Mouse (Mus musculus) E14TG2a.4 (cell line): ENCODE data around the gene Trim3.

ENCODE experiments used
- H3K27me3 ChIP-seq: 2 replicates; pipeline ENCODE4 v1.6.1; 2014; ENCODE audit warnings: low read length, control low read depth; ENCODE audit not compliant: insufficient read depth
- H3K36me3 ChIP-seq: 2 replicates; pipeline ENCODE4 v1.6.1; 2014; ENCODE audit warnings: low read length, control low read depth; ENCODE audit not compliant: insufficient read depth
- H3K4me1 ChIP-seq: replicated peaks from 2 replicates; pipeline ENCODE4 v1.6.1; 2014; ENCODE audit warnings: low read depth, low read length, control low read depth
- H3K4me3 ChIP-seq: replicated peaks from 2 replicates; pipeline ENCODE4 v1.5.1; 2014; ENCODE audit warnings: mild to moderate bottlenecking, low read length
- H3K9me3 ChIP-seq: 2 replicates; pipeline ENCODE4 v1.6.1; 2014; ENCODE audit warnings: low read length, control low read depth
- CTCF ChIP-seq: conservative IDR thresholded peaks from 2 replicates; pipeline ENCODE4 v1.5.1; 2014; ENCODE audit warnings: low read length
- NANOG ChIP-seq: IDR thresholded peaks from 2 replicates; pipeline ENCODE4 v1.6.1; 2014; ENCODE audit warnings: borderline replicate concordance, low read length, mixed read lengths
- POU5F1 ChIP-seq: IDR thresholded peaks from 2 replicates; pipeline ENCODE4 v1.6.1; 2014; ENCODE audit warnings: low read length, borderline replicate concordance

The Trim3 gene

DNA sequence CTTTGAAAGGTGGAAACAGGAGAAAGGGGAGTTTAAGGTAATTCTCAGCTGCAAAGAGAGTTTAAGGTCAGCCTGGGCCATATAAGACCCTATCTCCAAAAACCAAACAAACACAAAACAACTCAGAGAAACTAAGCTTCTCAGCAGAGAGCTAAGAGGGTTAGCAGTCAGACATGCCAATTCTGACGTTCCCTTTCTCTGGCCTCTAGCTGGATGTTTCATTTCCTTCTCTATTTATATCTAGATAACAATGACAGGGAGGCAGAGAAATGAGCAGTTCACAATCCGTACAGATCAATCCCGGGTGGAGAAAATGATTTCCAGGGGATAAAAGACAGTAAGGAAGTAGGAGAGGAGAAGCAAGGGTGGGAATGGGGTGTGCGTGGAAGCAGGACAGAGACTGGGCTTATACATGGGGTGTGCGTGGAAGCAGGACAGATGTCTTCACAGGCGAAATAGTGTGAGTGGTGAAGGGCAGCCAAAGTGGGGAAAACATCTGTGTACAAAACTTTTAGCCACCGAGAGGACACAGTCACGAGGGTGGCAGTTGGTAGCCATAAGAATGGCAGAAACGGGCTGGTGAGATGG is 45.0 kb downstream of the Trim3 start:
- Histone ChIP-seq H3K27me3 (peaks cover 9% of the 10 kb centered on the region), H3K9me3 (no peaks in the 10 kb centered on the region), H3K36me3 (no peaks in the 10 kb centered on the region), H3K4me1 (peaks cover 16% of the 10 kb centered on the region), H3K4me3 (no peak overlapping the region)
- no peak for TF ChIP-seq CTCF
- TF ChIP-seq POU5F1 = no peak
- no peak for TF ChIP-seq NANOG

DNA sequence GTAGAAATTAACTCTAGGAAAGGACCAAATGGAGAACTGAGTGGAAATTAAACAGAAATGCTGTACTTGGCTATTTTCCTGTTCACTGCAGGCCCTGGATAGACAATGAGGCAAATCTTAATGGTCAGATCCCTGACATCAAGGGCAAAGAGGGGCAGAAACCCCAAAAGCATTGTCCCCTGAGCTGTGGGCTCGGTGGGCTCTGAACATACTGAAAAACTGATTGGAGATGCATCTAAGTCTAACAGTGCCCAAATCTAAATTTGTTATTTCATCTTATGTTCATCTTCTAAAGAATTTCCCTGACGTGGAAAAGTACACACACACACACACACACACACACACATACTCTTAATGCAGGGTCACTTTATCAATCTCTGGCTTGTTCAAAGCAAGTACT is 51.4 kb downstream of the Trim3 start:
- H3K27me3 ChIP-seq = peaks cover 23% of the 10 kb centered on the region; the same call in 1 of the 2 replicates
- peaks cover 10% of the 10 kb centered on the region for H3K4me1 ChIP-seq
- no peaks in the 10 kb centered on the region for H3K9me3 ChIP-seq
- no peak for TF ChIP-seq POU5F1
- no peak for TF ChIP-seq NANOG
- TF ChIP-seq CTCF = no peak
- H3K4me3 ChIP-seq = peak overlapping the region; percentile 88; the same call in 1 of the 2 replicates
- H3K36me3 ChIP-seq = no peaks in the 10 kb centered on the region

GRCm38 (mm10) chr7:105581094-105581703 is 52.2 kb downstream of the Trim3 start, which contains the start of gene Apbb1:
TSS of gene Apbb1 (minus strand) at chr7:105581653.
- Histone ChIP-seq H3K4me1 (peaks cover 10% of the 10 kb centered on the region), H3K4me3 (peak within 1 kb of the TSS; percentile 88), H3K9me3 (no peaks in the 10 kb centered on the region), H3K36me3 (no peaks in the 10 kb centered on the region), H3K27me3 (peaks cover 26% of the 10 kb centered on the region; the same call in 1 of the 2 replicates)
- TF ChIP-seq NANOG (no peak), CTCF (no peak), POU5F1 (no peak)

DNA sequence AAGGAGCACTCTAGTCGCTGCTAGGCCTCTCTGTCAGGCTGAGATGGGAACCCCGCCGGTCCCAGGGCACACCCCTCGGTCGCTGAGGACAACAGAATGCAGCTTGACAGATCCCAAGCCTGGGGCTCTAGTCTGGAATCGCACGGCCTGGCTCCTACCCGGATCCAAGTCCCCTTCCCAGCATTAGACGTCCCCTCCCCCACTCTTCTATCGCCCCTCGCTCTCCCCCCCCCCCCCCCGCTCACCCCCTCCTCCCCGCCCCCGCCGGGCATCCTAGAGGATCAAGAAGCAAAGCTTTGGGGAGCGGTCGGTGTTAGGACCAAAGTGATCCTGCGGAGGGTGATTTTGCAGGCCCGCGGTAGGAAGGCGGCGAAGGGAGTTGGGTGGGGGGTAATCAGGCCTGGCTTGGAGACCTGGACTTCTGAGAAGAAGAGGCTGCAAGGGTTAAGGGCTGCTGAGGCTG is 52.7 kb downstream of the Trim3 start:
- TF ChIP-seq NANOG = no peak
- no peak for TF ChIP-seq CTCF
- TF ChIP-seq POU5F1 = no peak
- Histone ChIP-seq H3K27me3 (peaks cover 26% of the 10 kb centered on the region; the same call in 1 of the 2 replicates), H3K4me1 (peaks cover 10% of the 10 kb centered on the region), H3K9me3 (no peaks in the 10 kb centered on the region), H3K4me3 (peak overlapping the region; percentile 88), H3K36me3 (no peaks in the 10 kb centered on the region)

- TF ChIP-seq NANOG = no peak
- no peak for TF ChIP-seq CTCF
- no peak for TF ChIP-seq POU5F1
- Histone ChIP-seq H3K27me3 (peaks cover 23% of the 10 kb centered on the region; the same call in 1 of the 2 replicates), H3K4me3 (no peak overlapping the region), H3K9me3 (no peaks in the 10 kb centered on the region), H3K36me3 (peaks cover 2% of the 10 kb centered on the region), H3K4me1 (peaks cover 10% of the 10 kb centered on the region)
These were observed 54.9 kb downstream of the Trim3 start for GRCm38 (mm10) chr7:105578481-105578880.

- peaks cover 20% of the 10 kb centered on the region; the same call in 1 of the 2 replicates for H3K27me3 ChIP-seq
- TF ChIP-seq POU5F1 (no peak), CTCF (no peak), NANOG (no peak)
- no peaks in the 10 kb centered on the region for H3K9me3 ChIP-seq
- H3K36me3 ChIP-seq = peaks cover 6% of the 10 kb centered on the region
- H3K4me1 ChIP-seq = peaks cover 10% of the 10 kb centered on the region
- H3K4me3 ChIP-seq = no peak overlapping the region
These were observed 55.9 kb downstream of the Trim3 start for GRCm38 (mm10) chr7:105577377-105577871.

- Histone ChIP-seq H3K9me3 (no peaks in the 10 kb centered on the region), H3K36me3 (peaks cover 6% of the 10 kb centered on the region), H3K4me1 (peaks cover 8% of the 10 kb centered on the region), H3K4me3 (no peak overlapping the region), H3K27me3 (peaks cover 18% of the 10 kb centered on the region; the same call in 1 of the 2 replicates)
- TF ChIP-seq CTCF (no peak), POU5F1 (no peak), NANOG (no peak)
These were observed 57.1 kb downstream of the Trim3 start for GRCm38 (mm10) chr7:105576166-105576748.

DNA sequence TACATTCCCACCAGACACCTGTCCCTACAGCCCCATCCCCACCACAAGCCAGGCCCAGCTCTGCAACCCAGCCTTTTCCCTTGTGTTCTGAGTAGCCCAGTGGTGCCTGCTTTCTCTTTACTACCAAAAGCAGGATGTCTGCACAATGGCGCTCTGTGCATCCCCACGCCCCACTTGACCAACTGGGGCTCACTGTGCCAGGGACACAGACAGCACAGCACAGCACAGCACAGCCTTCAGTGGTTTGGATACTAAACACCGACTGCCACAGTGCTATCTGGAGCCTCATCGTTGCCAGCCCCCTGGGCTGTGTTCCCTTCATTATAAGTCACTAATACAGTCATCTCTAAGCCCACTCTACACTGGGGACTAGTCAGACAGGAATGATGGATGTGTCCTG is 58.8 kb downstream of the Trim3 start:
- H3K27me3 ChIP-seq = peaks cover 18% of the 10 kb centered on the region; the same call in 1 of the 2 replicates
- H3K4me1 ChIP-seq = peaks cover under 1% of the 10 kb centered on the region; the same call in 1 of the 2 replicates
- peaks cover 6% of the 10 kb centered on the region for H3K36me3 ChIP-seq
- TF ChIP-seq CTCF (no peak), NANOG (no peak), POU5F1 (no peak)
- H3K4me3 ChIP-seq = no peak overlapping the region
- no peaks in the 10 kb centered on the region for H3K9me3 ChIP-seq

DNA sequence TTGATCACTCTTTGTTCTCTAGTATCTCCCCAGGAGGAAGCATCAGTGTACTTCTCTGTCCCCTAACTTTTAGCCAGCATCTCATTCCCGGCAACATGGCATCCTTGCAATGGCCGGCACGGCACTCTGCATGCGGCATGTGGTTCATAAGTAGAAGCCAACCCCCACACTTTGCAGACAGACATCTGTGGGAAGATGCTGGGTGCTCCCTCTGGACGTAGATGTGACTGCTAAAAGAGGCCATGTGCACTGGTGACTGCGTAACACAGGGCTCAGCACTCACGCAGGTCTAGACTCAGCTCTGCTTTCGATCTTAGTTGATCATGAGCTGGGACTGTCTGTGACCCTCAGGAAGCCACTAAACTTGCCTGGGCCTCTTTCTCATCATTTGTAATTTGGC is 60.4 kb downstream of the Trim3 start:
- Histone ChIP-seq H3K36me3 (peaks cover 6% of the 10 kb centered on the region), H3K4me3 (no peak overlapping the region), H3K4me1 (peaks cover 13% of the 10 kb centered on the region), H3K27me3 (peaks cover 8% of the 10 kb centered on the region; the same call in 1 of the 2 replicates), H3K9me3 (no peaks in the 10 kb centered on the region)
- TF ChIP-seq POU5F1 = no peak
- TF ChIP-seq CTCF = no peak
- TF ChIP-seq NANOG = no peak
